Mouse (Mus musculus) limb, embryonic 10.5 days (tissue): ENCODE data around the gene Ttpal. TPM values are rescaled to one million over a fixed set of nuclear protein-coding genes. Genes with fewer than 3 reads are reported as not detected.

Experiments used
- DNase-seq: peaks from one replicate; pipeline ENCODE4 v3.0.0-alpha.2; 2017; ENCODE audit warnings: low spot score
- H3K27ac ChIP-seq: fragments of 300-500 bp; sonication (generic); 2 replicates; pipeline ENCODE4 v1.5.1; 2016; ENCODE audit warnings: mild to moderate bottlenecking
- H3K27me3 ChIP-seq: fragments of 300-500 bp; sonication (generic); 2 replicates; pipeline ENCODE4 v1.6.1; 2016; ENCODE audit warnings: low read depth, mild to moderate bottlenecking; ENCODE audit not compliant: poor library complexity, severe bottlenecking
- H3K36me3 ChIP-seq: fragments of 300-500 bp; sonication (generic); 2 replicates; pipeline ENCODE4 v1.6.1; 2016; ENCODE audit warnings: mild to moderate bottlenecking, moderate library complexity
- H3K4me1 ChIP-seq: fragments of 300-500 bp; sonication (generic); 2 replicates; pipeline ENCODE4 v1.6.1; 2016
- H3K4me3 ChIP-seq: fragments of 300-500 bp; sonication (generic); 2 replicates; pipeline ENCODE4 v1.5.1; 2016; ENCODE audit warnings: mild to moderate bottlenecking, moderate library complexity
- H3K9me3 ChIP-seq: fragments of 300-500 bp; sonication (generic); replicated peaks from 2 replicates; pipeline ENCODE4 v1.6.1; 2016; ENCODE audit warnings: mild to moderate bottlenecking
- whole genome bisulfite sequencing: fragments of 180-500 bp; shearing (Covaris S2); methylation state at CpG from one replicate; pipeline ENCODE4 v1.1.7; 2016; 5-methylcytosine and 5-hydroxymethylcytosine counted together
- polyA plus RNA-seq: library from polyadenylated mRNA; unstranded; fragments of >200 nt; fragmentation: Nextera tagmentation; extraction: Ambion mirVana; gene quantifications from 2 replicates; pipeline ENCODE4 v1.2.1, GENCODE M21; 2016

Ttpal gene
- polyA plus RNA-seq, 1 experiment from 2014 or later: 37.4 TPM

DNA sequence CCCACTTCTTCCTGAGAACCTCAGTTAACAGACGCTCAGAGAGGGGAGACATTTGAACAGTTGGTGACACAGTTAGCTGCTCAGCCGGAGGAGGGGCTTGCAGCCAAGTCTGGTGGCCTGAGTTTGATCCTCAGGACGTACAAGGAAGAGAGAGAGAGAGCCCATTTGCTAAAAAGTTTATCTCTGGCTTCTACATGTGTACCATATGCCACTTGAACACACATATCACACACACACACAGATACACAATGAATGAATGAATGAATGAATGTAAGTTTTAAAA lies 5.3 kb upstream of the Ttpal start:
- Histone ChIP-seq H3K27me3 (no peaks in the 10 kb centered on the region), H3K36me3 (no peaks in the 10 kb centered on the region), H3K27ac (no peak overlapping the region), H3K4me1 (peaks cover 3% of the 10 kb centered on the region; the same call in 1 of the 2 replicates), H3K9me3 (no peaks in the 10 kb centered on the region), H3K4me3 (no peak overlapping the region)
- no peak for DNase-seq
- WGBS: 67% methylated on average over 3 of the region's 3 CpGs

DNA sequence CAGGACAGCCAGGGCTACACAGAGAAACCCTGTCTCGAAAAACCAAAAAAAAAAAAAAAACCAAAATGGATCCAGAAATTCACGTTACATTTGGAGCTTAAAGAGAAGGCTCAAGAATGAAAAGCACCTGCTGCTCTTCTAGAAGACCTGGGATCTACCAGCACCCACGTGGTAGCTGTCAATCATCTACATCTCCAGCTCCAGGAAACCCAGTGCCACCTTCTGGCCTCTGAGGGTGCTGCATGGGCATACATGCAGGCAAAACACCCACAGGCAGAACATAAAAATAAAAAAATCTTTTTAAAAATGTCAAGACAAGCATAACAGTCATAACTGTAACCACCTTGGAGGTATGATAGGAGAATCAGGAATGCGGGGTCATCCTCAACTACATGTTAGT lies 4.5 kb upstream of the Ttpal start:
- H3K4me3 ChIP-seq: no peak overlapping the region
- H3K27ac ChIP-seq: no peak overlapping the region
- WGBS: 55% methylated on average over 4 of the region's 4 CpGs
- H3K9me3 ChIP-seq: no peaks in the 10 kb centered on the region
- H3K27me3 ChIP-seq: no peaks in the 10 kb centered on the region
- no peaks in the 10 kb centered on the region for H3K36me3 ChIP-seq
- H3K4me1 ChIP-seq: peaks cover 7% of the 10 kb centered on the region
- no peak for DNase-seq

DNA sequence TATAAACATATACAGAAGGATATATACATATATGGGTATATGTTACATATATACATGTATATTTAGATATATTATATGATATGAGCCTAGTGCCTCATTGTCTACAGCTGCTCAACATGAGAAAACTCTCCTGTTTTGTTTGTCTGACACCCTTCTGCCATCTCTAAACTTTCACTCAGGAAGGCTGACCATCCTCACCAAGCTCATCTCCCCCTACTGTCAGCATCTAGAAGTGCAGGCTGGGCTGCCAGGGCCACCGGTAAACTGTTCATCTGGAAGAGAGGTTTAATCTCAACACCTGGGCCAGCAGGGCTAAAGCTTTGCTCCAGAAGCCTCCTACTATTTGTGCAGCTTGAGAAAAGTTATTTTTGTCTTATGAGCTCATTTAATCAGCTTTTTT lies 2.9 kb upstream of the Ttpal start:
- no peak overlapping the region for H3K4me3 ChIP-seq
- H3K27me3 ChIP-seq: no peaks in the 10 kb centered on the region
- no peak overlapping the region for H3K27ac ChIP-seq
- DNase-seq: peak; percentile 72
- H3K4me1 ChIP-seq: peaks cover 14% of the 10 kb centered on the region
- no peaks in the 10 kb centered on the region for H3K36me3 ChIP-seq
- 6% methylated on average over 1 of the region's 1 CpGs for WGBS
- H3K9me3 ChIP-seq: no peaks in the 10 kb centered on the region

- no peaks in the 10 kb centered on the region for H3K36me3 ChIP-seq
- no peak overlapping the region for H3K27ac ChIP-seq
- H3K9me3 ChIP-seq: no peaks in the 10 kb centered on the region
- H3K4me1 ChIP-seq: peaks cover 14% of the 10 kb centered on the region
- no peak overlapping the region for H3K4me3 ChIP-seq
- DNase-seq: no peak
- no peaks in the 10 kb centered on the region for H3K27me3 ChIP-seq
- WGBS: 93% methylated on average over 7 of the region's 7 CpGs
These were observed 1.0 kb upstream of the Ttpal start for GRCm38 (mm10) chr2:163601066-163601465.

DNA sequence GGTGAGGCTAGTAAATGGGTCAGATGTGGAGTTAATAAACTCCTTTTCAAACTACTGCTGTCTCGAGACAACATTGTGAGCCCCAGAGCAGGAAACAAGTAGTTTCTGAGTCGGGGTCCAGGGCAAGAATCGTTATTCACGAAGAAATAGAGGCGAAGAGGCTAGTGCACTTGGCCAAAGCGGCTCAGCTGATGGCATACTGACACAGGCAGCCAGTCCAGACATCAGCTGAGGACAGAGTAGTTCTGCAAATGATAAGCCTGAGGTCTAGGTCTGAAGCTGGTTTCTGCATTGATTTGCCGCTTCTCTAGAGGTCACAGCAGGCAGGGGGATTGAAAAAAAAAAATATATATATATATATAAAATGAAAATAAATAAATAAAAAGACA lies 408 bp upstream of the Ttpal start:
- Histone ChIP-seq H3K27ac (no peak overlapping the region), H3K4me1 (peaks cover 14% of the 10 kb centered on the region), H3K9me3 (no peaks in the 10 kb centered on the region), H3K36me3 (no peaks in the 10 kb centered on the region), H3K4me3 (peak overlapping the region; percentile 88; the same call in 1 of the 2 replicates), H3K27me3 (no peaks in the 10 kb centered on the region)
- no peak for DNase-seq
- WGBS: 74% methylated on average over 7 of the region's 7 CpGs

DNA sequence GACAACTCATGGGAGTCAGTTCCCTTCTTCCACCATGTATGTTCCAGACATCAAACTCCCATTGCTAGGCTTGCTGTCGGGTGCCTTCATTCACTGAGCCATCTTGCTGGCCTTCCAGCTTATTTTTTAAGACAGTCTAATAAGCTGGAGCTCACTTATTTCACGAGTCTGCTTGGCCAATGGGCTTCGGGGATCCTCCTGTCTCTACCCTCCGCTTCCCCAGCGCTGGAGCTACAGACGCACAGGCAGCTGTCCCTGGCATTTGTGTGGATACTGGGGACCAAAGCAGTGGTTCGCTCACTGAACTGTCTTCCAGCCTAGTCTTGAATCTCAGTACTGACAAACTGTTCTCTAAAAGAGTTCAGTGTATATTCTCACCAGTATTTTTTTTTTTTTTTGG lies 4.0 kb downstream of the Ttpal start:
- H3K9me3 ChIP-seq: no peaks in the 10 kb centered on the region
- peaks cover 14% of the 10 kb centered on the region for H3K4me1 ChIP-seq
- no peaks in the 10 kb centered on the region for H3K27me3 ChIP-seq
- no peak overlapping the region for H3K4me3 ChIP-seq
- WGBS: 83% methylated on average over 7 of the region's 7 CpGs
- no peak for DNase-seq
- H3K27ac ChIP-seq: no peak overlapping the region
- H3K36me3 ChIP-seq: peaks cover 23% of the 10 kb centered on the region

- Histone ChIP-seq H3K36me3 (peaks cover 42% of the 10 kb centered on the region), H3K4me1 (peaks cover 4% of the 10 kb centered on the region), H3K27ac (no peak overlapping the region), H3K27me3 (no peaks in the 10 kb centered on the region), H3K4me3 (no peak overlapping the region), H3K9me3 (no peaks in the 10 kb centered on the region)
- WGBS: 92% methylated on average over 7 of the region's 7 CpGs
- no peak for DNase-seq
These were observed 5.9 kb downstream of the Ttpal start for GRCm38 (mm10) chr2:163608008-163608407.

DNA sequence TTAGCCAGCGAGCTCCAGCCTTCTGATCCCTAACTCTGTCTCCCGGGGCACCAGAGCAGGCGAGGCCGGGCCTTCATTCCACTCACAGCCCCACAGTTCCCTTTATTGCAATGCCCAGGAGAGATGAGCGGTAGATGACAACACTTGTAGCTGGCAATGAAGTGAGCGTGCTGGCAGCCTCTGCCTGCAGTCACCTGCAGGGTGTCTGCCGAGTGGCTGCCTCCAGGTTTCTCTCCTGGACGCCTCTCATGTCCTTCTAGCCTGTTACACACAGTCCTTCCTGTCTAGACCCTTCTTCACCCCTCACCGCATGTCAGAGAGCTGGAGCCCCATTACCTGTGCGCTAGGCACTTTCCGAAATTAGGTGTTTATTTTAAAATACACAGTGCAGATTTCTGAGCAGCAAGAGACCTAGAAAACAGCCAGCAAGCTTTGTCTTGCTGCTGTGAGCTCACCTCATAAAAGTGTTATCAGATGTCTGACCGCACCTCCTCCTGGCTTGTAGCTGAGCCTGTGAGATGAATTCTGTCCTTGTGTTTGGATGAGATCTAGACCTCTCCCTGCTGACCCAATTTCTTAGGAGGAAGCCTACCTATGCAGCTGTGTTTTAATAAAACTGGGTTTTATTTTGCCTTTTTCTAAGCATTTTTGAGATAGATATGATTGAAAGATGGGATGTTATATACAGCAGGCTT lies 7.3 kb downstream of the Ttpal start:
- no peak overlapping the region for H3K27ac ChIP-seq
- no peak overlapping the region for H3K4me3 ChIP-seq
- no peaks in the 10 kb centered on the region for H3K27me3 ChIP-seq
- H3K36me3 ChIP-seq: peaks cover 56% of the 10 kb centered on the region
- no peaks in the 10 kb centered on the region for H3K4me1 ChIP-seq
- H3K9me3 ChIP-seq: no peaks in the 10 kb centered on the region
- WGBS: 85% methylated on average over 12 of the region's 12 CpGs
- no peak for DNase-seq

- Histone ChIP-seq H3K4me1 (no peaks in the 10 kb centered on the region), H3K27me3 (no peaks in the 10 kb centered on the region), H3K4me3 (no peak overlapping the region), H3K27ac (no peak overlapping the region), H3K9me3 (no peaks in the 10 kb centered on the region), H3K36me3 (peaks cover 73% of the 10 kb centered on the region)
- DNase-seq: no peak
- 71% methylated on average over 9 of the region's 9 CpGs for WGBS
These were observed 9.1 kb downstream of the Ttpal start for GRCm38 (mm10) chr2:163611176-163611575.

DNA sequence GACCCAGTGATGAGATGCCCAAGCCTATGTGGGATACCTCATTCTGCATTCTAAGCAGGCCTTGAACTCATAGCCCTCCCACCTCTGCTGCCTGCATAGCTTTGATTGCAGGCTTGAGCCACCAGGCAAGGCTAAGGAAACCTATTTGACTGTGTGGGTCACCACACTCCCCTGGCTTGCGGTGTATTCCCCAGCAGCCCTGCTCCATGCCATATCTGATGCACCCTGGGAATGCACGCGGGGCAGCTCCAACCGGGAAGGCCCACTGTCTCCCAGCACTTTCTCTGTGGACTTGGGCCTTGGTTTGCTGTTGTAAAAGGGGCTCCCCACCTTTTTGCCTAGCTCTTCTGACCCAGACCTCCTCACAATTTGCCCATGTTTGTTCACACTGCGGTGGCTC lies 11.1 kb downstream of the Ttpal start:
- no peak for DNase-seq
- peaks cover 86% of the 10 kb centered on the region for H3K36me3 ChIP-seq
- 94% methylated on average over 5 of the region's 5 CpGs for WGBS

GRCm38 (mm10) chr2:163613990-163614389 lies 11.9 kb downstream of the Ttpal start:
- H3K27me3 ChIP-seq: no peaks in the 10 kb centered on the region
- H3K4me3 ChIP-seq: no peak overlapping the region
- H3K4me1 ChIP-seq: no peaks in the 10 kb centered on the region
- peaks cover 94% of the 10 kb centered on the region for H3K36me3 ChIP-seq
- no peaks in the 10 kb centered on the region for H3K9me3 ChIP-seq
- no peak overlapping the region for H3K27ac ChIP-seq
- no peak for DNase-seq
- 94% methylated on average over 4 of the region's 4 CpGs for WGBS

More for the DNA sequence above, 11.1 kb downstream of the Ttpal start:
- Histone ChIP-seq H3K27me3 (no peaks in the 10 kb centered on the region), H3K27ac (no peak overlapping the region), H3K4me1 (no peaks in the 10 kb centered on the region), H3K9me3 (no peaks in the 10 kb centered on the region), H3K4me3 (no peak overlapping the region)

DNA sequence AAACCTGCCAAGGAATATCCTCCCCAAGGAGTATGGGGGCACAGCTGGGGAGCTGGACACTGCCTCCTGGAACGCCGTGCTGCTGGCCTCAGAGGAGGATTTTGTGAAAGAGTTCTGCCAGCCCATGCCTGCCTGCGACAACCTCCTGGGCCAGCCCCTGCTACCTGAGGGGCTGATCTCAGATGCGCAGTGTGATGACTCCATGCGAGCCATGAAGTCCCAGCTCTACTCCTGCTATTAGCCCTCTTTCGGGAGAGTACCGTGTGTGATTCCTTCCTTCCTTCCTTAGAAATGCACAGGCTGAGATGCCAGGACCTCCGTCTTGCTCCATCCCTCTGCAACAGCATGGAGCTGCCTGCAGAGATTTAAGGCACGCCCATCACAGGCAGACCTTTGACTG lies 13.3 kb downstream of the Ttpal start:
- Histone ChIP-seq H3K4me1 (no peaks in the 10 kb centered on the region), H3K36me3 (peaks cover 100% of the 10 kb centered on the region), H3K27me3 (no peaks in the 10 kb centered on the region), H3K9me3 (no peaks in the 10 kb centered on the region), H3K27ac (no peak overlapping the region), H3K4me3 (no peak overlapping the region)
- no peak for DNase-seq
- 95% methylated on average over 9 of the region's 9 CpGs for WGBS

- no peaks in the 10 kb centered on the region for H3K9me3 ChIP-seq
- no peaks in the 10 kb centered on the region for H3K4me1 ChIP-seq
- WGBS: 88% methylated on average over 4 of the region's 4 CpGs
- peaks cover 100% of the 10 kb centered on the region for H3K36me3 ChIP-seq
- no peak for DNase-seq
- no peaks in the 10 kb centered on the region for H3K27me3 ChIP-seq
- H3K27ac ChIP-seq: no peak overlapping the region
- H3K4me3 ChIP-seq: no peak overlapping the region
These were observed 14.0 kb downstream of the Ttpal start for GRCm38 (mm10) chr2:163615906-163616651.
